Mouse (Mus musculus): Measurements from ENCODE around the gene Atp12a. TPM values are rescaled to one million over a fixed set of nuclear protein-coding genes. Genes with fewer than 3 reads are reported as not detected.

The Atp12a gene
- total RNA-seq, 1 experiment from 2014 or later: 0.07 TPM

DNA sequence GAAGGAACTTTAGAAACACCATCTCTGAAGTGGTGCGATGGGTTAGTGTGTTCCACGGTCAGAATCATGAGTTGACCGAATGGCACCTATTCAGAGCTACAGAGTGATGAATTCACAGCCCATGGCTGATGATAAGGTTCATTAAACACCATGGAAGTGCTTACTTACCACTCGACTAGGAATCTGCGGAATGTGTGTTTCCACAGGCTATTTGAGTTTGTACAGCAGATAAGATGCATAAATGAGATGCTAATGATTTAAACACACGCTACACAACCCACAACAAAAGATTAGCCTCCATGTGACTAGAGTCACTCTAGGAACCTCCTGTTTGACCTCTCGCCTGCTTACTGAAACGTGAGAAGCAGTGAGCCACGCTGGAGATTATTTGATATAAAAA is 14.5 kb downstream of the Atp12a start:
- DNase-seq: no peak

- no peak for DNase-seq
These were observed 17.5 kb downstream of the Atp12a start for GRCm38 (mm10) chr14:56382366-56382765.

- DNase-seq: no peak
These were observed 25.4 kb downstream of the Atp12a start for GRCm38 (mm10) chr14:56390247-56390646.

DNA sequence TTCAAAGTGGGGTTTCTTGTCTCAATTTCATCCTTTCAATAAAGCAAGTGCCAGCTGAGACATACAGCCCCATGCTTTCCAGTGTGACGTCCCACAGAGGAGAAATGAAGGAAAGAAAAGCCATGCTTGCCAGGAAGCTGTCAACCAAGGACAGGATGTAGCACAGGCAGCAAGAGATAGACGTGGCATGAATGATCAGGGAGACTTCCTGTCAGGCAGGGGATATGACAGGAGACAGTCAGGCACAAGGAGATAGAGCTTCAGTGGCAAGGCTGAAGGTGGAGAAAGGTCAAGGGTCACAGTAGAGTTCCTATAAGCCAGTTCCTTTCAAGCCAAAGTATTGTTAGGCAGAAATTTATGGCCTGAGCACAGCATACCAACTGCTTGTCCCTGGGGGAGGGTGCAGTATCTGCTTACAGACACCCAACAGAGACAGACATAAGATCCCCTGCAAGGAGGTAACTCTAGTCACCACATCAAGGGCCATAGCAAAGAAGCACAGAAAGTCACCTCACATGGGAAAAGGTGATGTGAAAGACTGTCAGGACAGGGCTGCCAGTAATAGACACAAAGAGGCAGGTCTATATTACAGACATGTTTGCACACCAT is 28.9 kb downstream of the Atp12a start:
- DNase-seq: no peak

GRCm38 (mm10) chr14:56398001-56398400 is 33.1 kb downstream of the Atp12a start:
- peak; percentile 54 for DNase-seq

DNA sequence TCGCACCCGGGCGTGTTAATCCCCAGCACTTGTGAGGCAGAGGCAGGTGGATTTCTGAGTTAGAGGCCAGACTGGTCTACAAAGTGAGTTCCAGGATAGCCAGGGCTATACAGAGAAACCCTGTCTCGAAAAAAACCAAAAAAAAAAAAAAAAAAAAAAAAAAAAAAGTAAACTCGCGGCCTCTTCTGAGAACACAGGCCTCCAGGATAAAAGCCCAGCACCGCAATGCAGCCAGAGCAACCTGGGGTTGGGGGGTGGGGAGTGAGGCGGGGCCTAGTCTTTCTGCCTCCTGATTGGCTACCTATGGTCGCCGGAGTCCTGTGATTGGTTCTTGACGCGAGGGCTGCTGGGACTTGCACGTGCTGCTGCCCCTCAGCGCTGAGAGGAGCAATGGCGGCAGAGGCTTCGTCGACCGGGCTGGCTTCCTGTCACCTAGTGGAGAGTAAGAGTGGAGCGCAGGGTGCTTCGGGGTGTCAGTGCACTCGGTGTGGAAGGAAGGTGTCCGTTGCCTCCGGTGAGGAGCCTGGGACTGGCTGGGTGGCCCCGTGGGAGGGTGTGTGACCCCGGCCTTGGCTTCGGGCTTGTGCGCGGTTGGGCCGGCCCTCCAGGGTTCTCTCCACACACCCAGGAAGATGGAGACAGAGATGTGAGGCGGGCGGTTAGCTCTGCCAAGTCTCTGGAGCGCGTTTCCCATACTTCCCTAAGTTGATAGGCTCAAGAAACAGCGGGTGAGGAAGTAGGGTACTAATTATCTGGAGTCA is 37.6 kb downstream of the Atp12a start, which contains the start of gene Rnf17:
Gene Rnf17 (plus strand): TSS at position 271 of the 761 bp plus-strand sequence.
- DNase-seq: no peak

GRCm38 (mm10) chr14:56403072-56403375 is 38.2 kb downstream of the Atp12a start:
- DNase-seq: no peak

Other genes with a start within 250 kb of the Atp12a start
- gene Gzme, start 244.4 kb upstream of the Atp12a start, total RNA-seq (2021): not detected in 2 replicates
- not detected in 2 replicates for gene Gzmd, start 232.5 kb upstream of the Atp12a start, total RNA-seq (2021)
- not detected in 2 replicates for gene Gzmg, start 205.5 kb upstream of the Atp12a start, total RNA-seq (2021)
- gene Gzmn, start 190.5 kb upstream of the Atp12a start, total RNA-seq (2021): not detected in 2 replicates
- not detected in 2 replicates for gene Gzmf, start 153.7 kb upstream of the Atp12a start, total RNA-seq (2021)
- gene Gzmc, start 130.4 kb upstream of the Atp12a start, total RNA-seq (2021): not detected in 2 replicates
- gene Gzmb, start 102.8 kb upstream of the Atp12a start, total RNA-seq (2021): 0.22 TPM in 1 of 2 replicates, not detected in the other
- 0.48 and 1.2 TPM in 2 replicates for gene Rnf17, start 37.5 kb downstream of the Atp12a start, total RNA-seq (2021)
- 8.7 and 9.5 TPM in 2 replicates for gene Cenpj, start 210.4 kb downstream of the Atp12a start, total RNA-seq (2021)
- 25.5 and 26.7 TPM in 2 replicates for gene Parp4, start 210.6 kb downstream of the Atp12a start, total RNA-seq (2021)